Mouse (Mus musculus): ENCODE results near the gene Ccdc42. TPM values are rescaled to one million over a fixed set of nuclear protein-coding genes. Genes with fewer than 3 reads are reported as not detected.

Gene Ccdc42
- total and polyA plus RNA-seq, 3 experiments: not detected

DNA sequence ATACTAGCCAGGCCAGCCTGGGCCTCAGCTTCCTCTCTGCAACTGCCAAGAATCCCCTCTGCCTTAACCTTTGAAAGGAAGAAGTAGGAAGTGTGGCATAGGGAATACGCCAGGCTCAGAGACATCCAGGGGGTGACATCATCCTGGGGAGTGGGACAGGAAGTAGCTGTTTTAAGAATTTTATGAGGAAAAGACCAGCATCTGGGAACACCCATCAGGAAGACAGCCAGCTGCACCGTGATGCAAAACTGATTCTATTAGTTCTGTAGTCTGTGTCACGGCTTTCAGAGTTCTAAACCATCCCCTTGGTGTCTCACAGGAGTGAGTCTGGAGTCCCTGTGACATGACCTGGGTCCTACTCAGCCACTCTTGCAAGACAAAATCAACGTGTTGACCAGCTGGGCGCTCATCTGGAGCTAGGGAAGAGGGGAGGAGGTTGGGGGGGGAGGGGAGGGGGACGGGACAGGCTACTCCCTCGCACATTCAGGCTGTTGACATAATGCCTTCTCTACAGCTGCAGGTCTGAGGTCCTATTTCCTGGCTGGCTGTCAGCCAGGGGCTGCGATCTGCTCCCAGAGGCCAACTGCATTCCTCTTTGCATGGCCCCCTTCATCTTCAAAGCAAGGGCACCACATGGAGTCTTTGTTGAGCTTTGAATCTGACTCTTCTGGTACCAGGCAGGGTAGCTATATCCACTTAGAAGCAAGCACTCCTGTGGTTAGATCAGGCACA lies 15.5 kb downstream of the Ccdc42 start:
- no peak overlapping the region for H3K4me3 ChIP-seq
- no peaks in the 10 kb centered on the region for H3K79me2 ChIP-seq (replicated peaks; ENCODE audit: control insufficient read depth, insufficient read depth, low read length)
- TF ChIP-seq EP300 (IDR thresholded peaks at IDR 0.05; ENCODE audit: insufficient read depth, low read depth, low read length): no peak
- TF ChIP-seq CTCF (IDR thresholded peaks at IDR 0.05): no peak
- no peak for TF ChIP-seq POLR2A (IDR thresholded peaks at IDR 0.05; ENCODE audit: insufficient read depth, low read depth, low read length)
- no peaks in the 10 kb centered on the region for H3K36me3 ChIP-seq (ENCODE audit: control insufficient read depth, insufficient read depth, low read length)
- 16% methylated on average over 8 of the region's 8 CpGs for WGBS
- peaks cover 14% of the 10 kb centered on the region for H3K4me1 ChIP-seq (ENCODE audit: control insufficient read depth, insufficient read depth, low read length)
- H3K27me3 ChIP-seq (ENCODE audit: control insufficient read depth, insufficient read depth, low read length): no peaks in the 10 kb centered on the region
- H3K27ac ChIP-seq: no peak overlapping the region; the same call in 1 of the 2 replicates
- DNase-seq: peak in 1 of 2 experiments; percentile 39
- intact Hi-C loops (cut with DNase I): no loop called here
- no peak overlapping the region for H3K9ac ChIP-seq (ENCODE audit: low read depth, low read length)

GRCm38 (mm10) chr11:68607046-68607445 lies 20.2 kb downstream of the Ccdc42 start:
- TF ChIP-seq EP300 (IDR thresholded peaks at IDR 0.05; ENCODE audit: insufficient read depth, low read depth, low read length) (no peak), CTCF (IDR thresholded peaks at IDR 0.05) (no peak), POLR2A (IDR thresholded peaks at IDR 0.05; ENCODE audit: insufficient read depth, low read depth, low read length) (no peak)
- H3K36me3 ChIP-seq (ENCODE audit: control insufficient read depth, insufficient read depth, low read length): no peaks in the 10 kb centered on the region
- 42% methylated on average over 2 of the region's 2 CpGs for WGBS
- intact Hi-C loops (cut with DNase I): no loop called here
- no peaks in the 10 kb centered on the region for H3K27me3 ChIP-seq (ENCODE audit: control insufficient read depth, insufficient read depth, low read length)
- no peak overlapping the region for H3K4me3 ChIP-seq
- H3K27ac ChIP-seq: no peak overlapping the region
- no peak overlapping the region for H3K9ac ChIP-seq (ENCODE audit: low read depth, low read length)
- H3K79me2 ChIP-seq (replicated peaks; ENCODE audit: control insufficient read depth, insufficient read depth, low read length): no peaks in the 10 kb centered on the region
- peaks cover 4% of the 10 kb centered on the region for H3K4me1 ChIP-seq (ENCODE audit: control insufficient read depth, insufficient read depth, low read length)
- DNase-seq: no peak

- Histone ChIP-seq H3K27me3 (ENCODE audit: control insufficient read depth, insufficient read depth, low read length) (no peaks in the 10 kb centered on the region), H3K9ac (ENCODE audit: low read depth, low read length) (no peak overlapping the region), H3K4me1 (ENCODE audit: control insufficient read depth, insufficient read depth, low read length) (peaks cover 10% of the 10 kb centered on the region), H3K79me2 (replicated peaks; ENCODE audit: control insufficient read depth, insufficient read depth, low read length) (no peaks in the 10 kb centered on the region), H3K27ac (no peak overlapping the region), H3K4me3 (no peak overlapping the region), H3K36me3 (ENCODE audit: control insufficient read depth, insufficient read depth, low read length) (no peaks in the 10 kb centered on the region; the same call in 1 of the 2 replicates)
- no peak for DNase-seq
- intact Hi-C loops (cut with DNase I): no loop called here
- TF ChIP-seq EP300 (IDR thresholded peaks at IDR 0.05; ENCODE audit: insufficient read depth, low read depth, low read length): no peak
- TF ChIP-seq CTCF (IDR thresholded peaks at IDR 0.05): no peak
- no peak for TF ChIP-seq POLR2A (IDR thresholded peaks at IDR 0.05; ENCODE audit: insufficient read depth, low read depth, low read length)
- WGBS: 39% methylated on average over 9 of the region's 9 CpGs
Measured at GRCm38 (mm10) chr11:68609910-68610566, 23.2 kb downstream of the Ccdc42 start.

- Histone ChIP-seq H3K27ac (no peak overlapping the region), H3K27me3 (ENCODE audit: control insufficient read depth, insufficient read depth, low read length) (no peaks in the 10 kb centered on the region), H3K4me3 (no peak overlapping the region), H3K4me1 (ENCODE audit: control insufficient read depth, insufficient read depth, low read length) (peaks cover 10% of the 10 kb centered on the region), H3K36me3 (ENCODE audit: control insufficient read depth, insufficient read depth, low read length) (no peaks in the 10 kb centered on the region; the same call in 1 of the 2 replicates), H3K79me2 (replicated peaks; ENCODE audit: control insufficient read depth, insufficient read depth, low read length) (no peaks in the 10 kb centered on the region), H3K9ac (ENCODE audit: low read depth, low read length) (no peak overlapping the region)
- 83% methylated on average over 8 of the region's 8 CpGs for WGBS
- no peak for TF ChIP-seq EP300 (IDR thresholded peaks at IDR 0.05; ENCODE audit: insufficient read depth, low read depth, low read length)
- no peak for TF ChIP-seq CTCF (IDR thresholded peaks at IDR 0.05)
- no peak for TF ChIP-seq POLR2A (IDR thresholded peaks at IDR 0.05; ENCODE audit: insufficient read depth, low read depth, low read length)
- DNase-seq: no peak
- intact Hi-C loops (cut with DNase I): no loop called here
Measured at GRCm38 (mm10) chr11:68610567-68610947, 23.7 kb downstream of the Ccdc42 start.

GRCm38 (mm10) chr11:68613071-68613711 lies 26.4 kb downstream of the Ccdc42 start:
- 26% methylated on average over 5 of the region's 5 CpGs for WGBS
- Histone ChIP-seq H3K9ac (ENCODE audit: low read depth, low read length) (no peak overlapping the region), H3K27ac (peak overlapping the region; percentile 21), H3K4me1 (ENCODE audit: control insufficient read depth, insufficient read depth, low read length) (peaks cover 10% of the 10 kb centered on the region), H3K27me3 (ENCODE audit: control insufficient read depth, insufficient read depth, low read length) (no peaks in the 10 kb centered on the region), H3K4me3 (no peak overlapping the region), H3K79me2 (replicated peaks; ENCODE audit: control insufficient read depth, insufficient read depth, low read length) (no peaks in the 10 kb centered on the region), H3K36me3 (ENCODE audit: control insufficient read depth, insufficient read depth, low read length) (no peaks in the 10 kb centered on the region; the same call in 1 of the 2 replicates)
- no peak for TF ChIP-seq CTCF (IDR thresholded peaks at IDR 0.05)
- TF ChIP-seq EP300 (IDR thresholded peaks at IDR 0.05; ENCODE audit: insufficient read depth, low read depth, low read length): no peak
- no peak for TF ChIP-seq POLR2A (IDR thresholded peaks at IDR 0.05; ENCODE audit: insufficient read depth, low read depth, low read length)
- intact Hi-C loops (cut with DNase I): no loop called here
- DNase-seq: peak in 1 of 2 experiments; percentile 27
